Mouse (Mus musculus): ENCODE data around the gene Maged1. TPM values are rescaled to one million over a fixed set of nuclear protein-coding genes. Genes with fewer than 3 reads are reported as not detected.
"Not testable (repeated sequence)": the region's sequence is repeated elsewhere in the genome, so short reads cannot be mapped to it uniquely, and the experiment has no call there.

The Maged1 gene
- total RNA-seq (2015) (4.1 and 4.9 TPM in 2 replicates), total RNA-seq (2017) (2.7 and 4.9 TPM in 2 replicates)

DNA sequence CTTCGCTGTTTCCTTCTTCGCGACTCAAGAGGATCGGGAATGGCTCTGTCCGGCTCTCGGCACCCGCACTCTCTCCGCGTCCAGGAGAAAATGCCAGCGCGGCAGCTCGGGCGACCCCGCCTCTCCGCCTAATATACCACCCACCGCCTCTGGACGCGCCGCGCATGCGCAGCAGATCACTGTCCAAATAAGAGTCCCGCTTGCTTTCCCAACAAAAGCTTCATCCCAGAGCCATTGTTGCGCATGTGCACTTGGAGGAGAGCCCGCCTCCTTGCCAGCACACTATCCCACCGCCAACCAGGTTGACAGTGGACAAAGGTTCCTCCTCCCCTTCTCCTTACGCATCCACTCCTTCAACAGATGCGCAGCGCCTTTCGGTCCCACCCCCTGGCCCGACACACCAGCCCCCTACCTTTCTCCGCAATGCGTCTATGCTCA is at the start of gene Maged1:
Gene Maged1, minus strand, starts transcription at position 226 of the 438 bp plus-strand sequence.
- ATAC-seq (replicated peaks; ENCODE audit: poor library complexity): peak; percentile 79

DNA sequence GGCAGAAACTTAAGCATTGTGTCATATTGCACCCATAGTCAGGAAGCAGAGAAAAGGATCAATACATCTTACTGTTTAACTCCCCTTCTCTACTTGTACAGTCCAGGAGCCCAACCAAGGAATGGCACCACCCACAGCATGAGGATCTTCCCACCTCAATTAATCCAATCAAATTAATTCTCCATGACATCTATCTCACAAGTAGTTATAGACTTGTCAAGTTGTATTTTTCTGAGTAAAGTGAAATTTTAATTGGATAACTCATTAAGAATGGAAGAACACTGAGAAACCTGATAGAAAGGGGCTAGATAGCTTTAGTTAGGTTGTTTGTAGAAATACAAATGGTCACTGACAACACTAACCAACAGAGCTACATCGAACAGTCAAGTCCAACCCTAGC is 38.3 kb upstream of the Maged1 start:
- no peak for ATAC-seq (replicated peaks; ENCODE audit: poor library complexity)

- no peak for ATAC-seq (replicated peaks; ENCODE audit: poor library complexity)
Observed at GRCm38 (mm10) chrX:94564694-94565093, 22.8 kb upstream of the Maged1 start.

DNA sequence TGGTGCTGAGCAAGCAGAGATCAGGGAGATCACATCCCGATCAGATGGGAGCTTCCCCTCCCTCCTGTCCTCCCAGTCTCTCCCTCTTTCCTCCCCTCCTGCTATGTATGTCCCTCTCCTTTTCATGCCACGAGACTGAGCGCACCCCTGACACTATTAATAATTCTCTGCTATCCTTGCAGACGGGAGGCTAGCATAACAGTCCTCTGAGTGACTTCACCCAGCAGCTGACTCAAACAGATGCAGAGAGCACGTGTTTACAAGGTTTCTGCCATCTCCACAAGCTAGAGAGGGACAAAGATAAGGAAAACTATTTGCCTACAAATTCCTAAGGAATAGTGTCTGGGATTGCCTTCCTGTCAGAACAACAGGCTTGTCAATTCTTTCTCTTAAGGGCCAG is 20.4 kb upstream of the Maged1 start:
- ATAC-seq (replicated peaks; ENCODE audit: poor library complexity): no peak

DNA sequence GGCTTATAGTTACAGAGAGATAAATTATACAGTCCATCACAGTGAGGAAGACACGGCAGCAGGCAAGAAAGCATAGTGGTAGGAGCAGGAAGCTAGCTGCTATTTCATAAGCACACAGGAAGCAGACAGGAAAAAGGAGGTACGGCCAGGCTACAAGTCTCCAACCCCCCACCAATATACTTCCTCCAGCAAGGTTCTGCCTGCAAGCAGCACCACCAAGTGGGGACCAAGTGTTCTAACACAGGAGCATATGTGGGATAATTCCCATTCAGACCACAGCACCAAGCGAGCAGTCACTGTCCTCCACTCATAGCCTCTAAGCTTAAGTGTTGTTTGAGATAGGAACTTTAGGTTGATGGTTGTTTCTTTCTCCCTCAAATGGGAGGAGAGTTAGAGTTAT is 6.3 kb upstream of the Maged1 start:
- ATAC-seq (replicated peaks; ENCODE audit: poor library complexity): peak; percentile 83

GRCm38 (mm10) chrX:94545941-94546340 is 4.0 kb upstream of the Maged1 start:
- ATAC-seq (replicated peaks; ENCODE audit: poor library complexity): 0 out of 2 replicates have a peak, but pooled peaks have one; percentile 38

- ATAC-seq (replicated peaks; ENCODE audit: poor library complexity): peak; percentile 53; the same call in 1 of the 2 replicates
Observed at GRCm38 (mm10) chrX:94544923-94545322, 3.0 kb upstream of the Maged1 start.

- no peak for ATAC-seq (replicated peaks; ENCODE audit: poor library complexity)
Observed at GRCm38 (mm10) chrX:94542536-94542935, 593 bp upstream of the Maged1 start.

DNA sequence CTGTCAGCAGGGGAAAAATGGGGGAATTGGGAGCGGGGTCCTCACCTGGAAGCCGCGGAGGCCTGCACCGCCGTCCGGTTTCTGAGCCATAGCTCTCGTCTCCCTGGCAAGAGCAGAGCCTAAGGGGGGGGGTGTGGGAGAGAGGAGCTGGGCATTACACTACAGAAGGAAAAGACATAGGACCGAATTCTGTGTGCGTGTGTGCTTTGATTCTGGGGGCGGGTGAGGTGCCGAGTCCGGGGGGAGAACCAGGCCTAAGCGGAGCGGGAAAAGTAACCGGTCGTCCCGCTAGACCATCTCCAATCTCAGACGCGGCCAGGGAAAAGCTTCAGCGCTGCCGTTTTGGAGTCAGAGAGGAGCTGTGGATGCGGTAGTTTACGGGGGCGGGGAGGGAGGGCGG is 737 bp downstream of the Maged1 start:
- no peak for ATAC-seq (replicated peaks; ENCODE audit: poor library complexity)

- peak; percentile 35 for ATAC-seq (replicated peaks; ENCODE audit: poor library complexity)
Observed at GRCm38 (mm10) chrX:94540341-94541201, 1.4 kb downstream of the Maged1 start.

GRCm38 (mm10) chrX:94534346-94534745 is 7.6 kb downstream of the Maged1 start:
- no peak for ATAC-seq (replicated peaks; ENCODE audit: poor library complexity)

DNA sequence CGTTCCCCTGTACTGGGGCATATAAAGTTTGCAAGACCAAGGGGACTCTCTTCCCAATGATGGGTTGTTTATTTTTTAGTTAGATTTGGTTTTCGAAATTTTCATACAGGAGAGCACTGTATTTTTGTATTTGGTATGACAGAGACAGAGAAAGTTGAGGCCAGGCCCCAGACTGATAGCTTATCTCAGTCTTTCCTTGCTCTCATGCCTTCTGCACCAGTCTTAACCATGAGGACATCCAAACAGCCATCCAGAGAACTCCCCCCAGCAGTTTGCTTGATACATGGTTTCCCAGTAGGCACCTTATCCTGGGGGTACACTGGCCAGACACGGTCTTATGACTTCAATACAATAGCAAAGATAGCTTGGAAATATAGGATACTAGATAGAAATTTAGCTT is 11.6 kb downstream of the Maged1 start:
- no peak for ATAC-seq (replicated peaks; ENCODE audit: poor library complexity)

GRCm38 (mm10) chrX:94522166-94522565 is 19.8 kb downstream of the Maged1 start:
- no peak for ATAC-seq (replicated peaks; ENCODE audit: poor library complexity)

- no peak for ATAC-seq (replicated peaks; ENCODE audit: poor library complexity)
Observed at GRCm38 (mm10) chrX:94508442-94508819, 33.5 kb downstream of the Maged1 start.

GRCm38 (mm10) chrX:94507698-94508441 is 34.1 kb downstream of the Maged1 start:
- not testable (repeated sequence) for ATAC-seq (replicated peaks; ENCODE audit: poor library complexity)

DNA sequence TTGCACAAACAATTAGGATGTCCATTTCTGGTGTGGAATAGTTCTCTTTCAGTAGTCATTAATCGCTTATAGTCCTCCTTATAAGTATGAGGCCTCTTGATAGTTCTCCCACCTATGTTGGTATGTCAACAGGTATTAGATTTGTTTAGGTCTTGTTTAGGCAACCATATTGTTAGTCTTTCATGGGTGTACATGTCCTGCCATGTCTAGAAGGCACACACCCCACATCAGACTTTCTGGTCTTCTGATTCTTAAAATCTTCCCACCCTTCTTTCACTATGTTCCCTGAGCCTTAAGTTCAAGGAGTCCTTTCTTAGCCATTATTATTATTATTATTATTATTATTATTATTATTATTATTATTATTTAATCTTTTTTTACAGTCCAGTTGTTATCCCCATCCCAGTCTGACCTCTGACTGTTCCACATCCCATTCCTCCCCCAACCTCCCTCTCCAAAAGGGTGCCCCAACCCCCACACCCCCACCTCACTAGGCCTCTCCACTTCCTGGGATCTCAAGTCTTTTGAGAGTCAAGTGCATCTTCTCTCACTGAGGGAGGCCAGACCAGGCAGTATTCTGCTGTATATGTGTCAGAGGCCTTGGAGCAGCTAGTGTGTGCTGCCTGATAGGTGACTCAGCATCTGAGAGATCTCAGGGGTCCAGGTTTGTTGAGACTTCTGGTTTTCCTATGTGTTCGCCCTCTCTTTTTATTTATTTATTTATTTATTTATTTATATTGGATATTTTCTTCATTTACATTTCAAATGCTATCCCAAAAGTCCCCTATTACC is 55.7 kb downstream of the Maged1 start:
- ATAC-seq (replicated peaks; ENCODE audit: poor library complexity): 0 out of 2 replicates have a peak, but pooled peaks have one; percentile 42

Other genes with a start within 250 kb of the Maged1 start
- not detected in 2 replicates for gene Fam90a1b, start 175.4 kb downstream of the Maged1 start, total RNA-seq (2015)
- gene Fam90a1b, start 175.4 kb downstream of the Maged1 start, total RNA-seq (2017): not detected in 2 replicates
- gene Apoo, start 175.0 kb downstream of the Maged1 start, total RNA-seq (2015): 41.3 and 41.5 TPM in 2 replicates
- 20.8 and 21.5 TPM in 2 replicates for gene Apoo, start 175.0 kb downstream of the Maged1 start, total RNA-seq (2017)
- 11.9 and 13.1 TPM in 2 replicates for gene Gspt2, start 93.9 kb upstream of the Maged1 start, total RNA-seq (2015)
- gene Gspt2, start 93.9 kb upstream of the Maged1 start, total RNA-seq (2017): 10.5 and 13.9 TPM in 2 replicates
- 7.5 and 8.5 TPM in 2 replicates for gene Zxdb, start 182.4 kb upstream of the Maged1 start, total RNA-seq (2015)
- 5.1 and 7.2 TPM in 2 replicates for gene Zxdb, start 182.4 kb upstream of the Maged1 start, total RNA-seq (2017)